Mouse (Mus musculus): Measurements from ENCODE around the gene Cdc45.

GRCm38 (mm10) chr16:18811032-18811431 lies 755 bp downstream of the Cdc45 start:
- no peak for TF ChIP-seq CTCF (IDR thresholded peaks at IDR 0.05)
- TF ChIP-seq EP300 (IDR thresholded peaks at IDR 0.05), result no peak
